Mouse (Mus musculus) lung, postnatal 0 days (tissue): ENCODE results near the gene Meis2. TPM values are rescaled to one million over a fixed set of nuclear protein-coding genes. Genes with fewer than 3 reads are reported as not detected.

Experiments
- ATAC-seq: fragments of 200-750 bp; cut with Nextera tagmentation; 2 replicates; pipeline ENCODE4 v1.8.0; 2017; ENCODE audit warnings: moderate library complexity
- DNase-seq: peaks from one replicate; pipeline ENCODE4 v3.0.0-alpha.2; 2016; ENCODE audit warnings: low spot score
- H3K27ac ChIP-seq: fragments of 300-500 bp; sonication (generic); 2 replicates; pipeline ENCODE4 v1.5.1; 2014; ENCODE audit warnings: antibody characterized with exemption, mild to moderate bottlenecking, low read length, mixed read lengths
- H3K27me3 ChIP-seq: fragments of 300-500 bp; sonication (generic); replicated peaks from 2 replicates; pipeline ENCODE4 v1.6.1; 2014; ENCODE audit warnings: low read length, mixed read lengths; ENCODE audit not compliant: insufficient read depth
- H3K36me3 ChIP-seq: fragments of 300-500 bp; sonication (generic); 2 replicates; pipeline ENCODE4 v1.6.1; 2014; ENCODE audit warnings: low read length, mixed read lengths; ENCODE audit not compliant: insufficient read depth
- H3K4me1 ChIP-seq: fragments of 300-500 bp; sonication (generic); 2 replicates; pipeline ENCODE4 v1.6.1; 2014; ENCODE audit warnings: antibody characterized with exemption, low read depth, low read length, mixed read lengths; ENCODE audit not compliant: insufficient read depth
- H3K4me2 ChIP-seq: fragments of 300-500 bp; sonication (generic); replicated peaks from 2 replicates; pipeline ENCODE4 v1.6.1; 2014; ENCODE audit warnings: low read depth, mild to moderate bottlenecking, low read length, moderate library complexity, mixed read lengths
- H3K4me3 ChIP-seq: fragments of 300-500 bp; sonication (generic); 2 replicates; pipeline ENCODE4 v1.5.1; 2014; ENCODE audit warnings: low read depth, low read length
- H3K9ac ChIP-seq: fragments of 300-500 bp; sonication (generic); replicated peaks from 2 replicates; pipeline ENCODE4 v1.6.1; 2014; ENCODE audit warnings: low read depth, mild to moderate bottlenecking
- H3K9me3 ChIP-seq: fragments of 300-500 bp; sonication (generic); 2 replicates; pipeline ENCODE4 v1.6.1; 2016; ENCODE audit warnings: low read length, mixed read lengths
- CTCF ChIP-seq: IDR thresholded peaks from 2 replicates; pipeline ENCODE4 v1.5.1; 2016; ENCODE audit warnings: antibody characterized with exemption, mild to moderate bottlenecking
- EP300 ChIP-seq: IDR thresholded peaks from 2 replicates; pipeline ENCODE4 v1.6.1; 2016; ENCODE audit warnings: antibody characterized with exemption, mild to moderate bottlenecking, control low read depth
- WGBS: fragments of 180-500 bp; shearing (Covaris S2); extraction: QIAGEN DNeasy Blood & Tissue Kit; methylation state at CpG from one replicate; pipeline ENCODE4 v1.1.7; 2014; 5-methylcytosine and 5-hydroxymethylcytosine counted together
- polyA plus RNA-seq: library from polyadenylated mRNA; unstranded; fragments of >200 nt; fragmentation: Nextera tagmentation; extraction: Ambion mirVana; gene quantifications from 2 replicates; pipeline ENCODE4 v1.2.1, GENCODE M21; 2015

The Meis2 gene
- polyA plus RNA-seq, 1 experiment from 2014 or later, result 12.0 TPM

DNA sequence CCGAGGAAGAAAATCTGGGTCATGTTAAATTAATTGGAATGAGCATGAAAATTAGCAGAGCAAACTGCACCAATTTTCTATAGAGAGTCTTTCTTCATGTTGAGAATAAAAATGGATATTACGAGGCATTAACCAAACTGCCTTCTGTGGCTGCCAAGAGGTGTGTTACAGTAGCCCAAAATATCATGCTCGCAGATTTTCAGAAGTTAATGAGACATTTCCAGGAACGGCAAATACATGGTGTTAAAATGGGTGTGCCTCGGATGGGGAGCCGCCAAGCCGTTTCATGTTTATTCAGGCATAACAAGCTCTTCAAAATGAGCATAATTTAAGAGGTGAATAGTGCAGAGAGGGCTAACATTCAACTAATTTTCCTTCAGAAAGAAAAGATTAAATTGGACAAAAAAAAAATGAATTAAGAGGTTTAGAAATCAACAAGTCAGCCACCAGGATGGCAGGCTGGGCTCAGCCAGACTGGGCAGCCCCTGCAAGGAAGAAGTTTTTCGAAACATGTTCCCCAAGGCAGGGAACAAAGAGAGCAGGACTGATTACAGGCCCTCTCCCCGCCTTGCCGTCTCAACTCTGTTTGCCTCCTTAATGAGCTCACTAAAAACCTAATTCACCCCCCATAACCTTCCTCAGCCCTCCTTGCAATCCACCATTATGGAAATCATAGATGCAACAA lies 46.7 kb downstream of the Meis2 start:
- Histone ChIP-seq H3K27me3 (no peaks in the 10 kb centered on the region), H3K9me3 (no peaks in the 10 kb centered on the region), H3K4me2 (no peak overlapping the region), H3K36me3 (no peaks in the 10 kb centered on the region), H3K4me3 (no peak overlapping the region), H3K4me1 (peaks cover 6% of the 10 kb centered on the region; the same call in 1 of the 2 replicates), H3K9ac (no peak overlapping the region), H3K27ac (no peak overlapping the region)
- 58% methylated on average over 10 of the region's 10 CpGs for WGBS
- TF ChIP-seq EP300, result no peak
- TF ChIP-seq CTCF, result no peak
- DNase-seq (no peak), ATAC-seq (no peak)

DNA sequence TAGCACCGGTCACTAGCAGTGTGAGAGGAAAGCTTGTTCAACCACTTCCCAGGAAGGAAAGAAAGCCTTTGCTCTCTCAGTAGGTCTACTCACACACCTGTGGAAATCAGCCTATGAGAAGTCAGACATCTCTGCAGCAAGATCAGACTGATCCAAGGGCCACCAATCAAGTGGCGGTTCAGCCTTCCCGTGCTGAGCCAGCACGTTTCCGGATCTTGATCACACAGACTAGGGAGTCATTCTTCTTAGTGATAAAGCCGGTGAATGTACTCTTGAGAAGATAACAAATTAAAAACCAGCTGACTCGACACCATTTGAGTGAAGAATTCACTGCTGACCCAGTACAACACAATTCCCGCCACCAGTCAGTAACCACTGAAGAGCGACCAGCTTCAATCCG lies 50.1 kb downstream of the Meis2 start:
- no peak overlapping the region for H3K4me2 ChIP-seq
- ATAC-seq, result no peak
- peaks cover under 1% of the 10 kb centered on the region; the same call in 1 of the 2 replicates for H3K4me1 ChIP-seq
- no peaks in the 10 kb centered on the region for H3K36me3 ChIP-seq
- WGBS, result 77% methylated on average over 10 of the region's 10 CpGs
- H3K4me3 ChIP-seq, result no peak overlapping the region
- no peaks in the 10 kb centered on the region for H3K9me3 ChIP-seq
- H3K27ac ChIP-seq, result no peak overlapping the region
- TF ChIP-seq EP300 (no peak), CTCF (no peak)
- H3K27me3 ChIP-seq, result no peaks in the 10 kb centered on the region
- H3K9ac ChIP-seq, result no peak overlapping the region
- no peak for DNase-seq

DNA sequence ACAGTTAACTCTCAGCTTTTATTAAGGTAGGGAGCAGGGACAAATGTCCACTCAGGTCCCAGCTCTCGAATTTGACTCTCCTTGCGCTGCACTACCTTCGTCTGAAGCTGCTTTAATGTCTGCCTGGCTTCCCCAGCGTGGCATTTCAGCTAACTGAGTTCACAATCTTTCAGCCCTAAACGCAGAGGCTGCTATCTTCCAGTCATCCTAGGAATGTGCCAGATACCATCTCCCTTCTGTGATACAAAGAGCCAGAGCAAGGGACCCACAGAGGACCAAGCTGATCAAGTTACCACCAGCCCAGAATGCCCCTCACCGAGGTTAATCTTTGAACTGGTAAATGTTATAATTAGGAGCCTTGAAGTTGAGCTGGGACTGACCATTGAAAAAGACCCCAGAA lies 55.2 kb downstream of the Meis2 start:
- Histone ChIP-seq H3K9me3 (no peaks in the 10 kb centered on the region), H3K27ac (no peak overlapping the region)

DNA sequence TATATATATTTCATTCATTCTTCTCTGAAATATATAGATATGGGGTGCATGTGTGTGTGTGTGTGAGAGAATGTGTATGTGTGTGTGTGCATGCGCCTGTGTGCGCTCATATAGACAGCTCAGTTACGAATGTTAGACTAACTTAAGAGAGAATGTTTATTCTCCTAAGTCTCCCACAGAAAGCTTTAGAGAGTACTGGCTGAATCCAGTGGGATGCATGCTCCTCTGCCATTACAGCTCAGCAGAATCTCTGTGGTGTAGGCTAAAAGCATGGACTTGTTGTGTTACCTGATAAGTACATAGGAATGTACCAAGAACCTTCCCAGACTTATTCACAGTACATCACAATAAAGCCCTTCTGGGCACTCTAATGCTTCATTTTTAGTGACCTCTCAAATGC lies 55.6 kb downstream of the Meis2 start:
- H3K4me1 ChIP-seq, result no peaks in the 10 kb centered on the region
- no peak overlapping the region for H3K4me3 ChIP-seq
- no peak for ATAC-seq
- no peaks in the 10 kb centered on the region for H3K27me3 ChIP-seq
- no peaks in the 10 kb centered on the region for H3K9me3 ChIP-seq
- no peak overlapping the region for H3K9ac ChIP-seq
- H3K4me2 ChIP-seq, result no peak overlapping the region
- H3K27ac ChIP-seq, result no peak overlapping the region
- TF ChIP-seq CTCF, result no peak
- TF ChIP-seq EP300, result no peak
- DNase-seq, result no peak
- 70% methylated on average over 3 of the region's 3 CpGs for WGBS
- H3K36me3 ChIP-seq, result no peaks in the 10 kb centered on the region

More for the DNA sequence above, 55.2 kb downstream of the Meis2 start:
- H3K27me3 ChIP-seq, result no peaks in the 10 kb centered on the region
- H3K4me2 ChIP-seq, result no peak overlapping the region
- no peak overlapping the region for H3K9ac ChIP-seq
- no peaks in the 10 kb centered on the region for H3K4me1 ChIP-seq
- ATAC-seq (no peak), DNase-seq (no peak)
- no peak for TF ChIP-seq CTCF
- TF ChIP-seq EP300, result no peak
- no peaks in the 10 kb centered on the region for H3K36me3 ChIP-seq
- no peak overlapping the region for H3K4me3 ChIP-seq
- WGBS, result 35% methylated on average over 6 of the region's 6 CpGs

DNA sequence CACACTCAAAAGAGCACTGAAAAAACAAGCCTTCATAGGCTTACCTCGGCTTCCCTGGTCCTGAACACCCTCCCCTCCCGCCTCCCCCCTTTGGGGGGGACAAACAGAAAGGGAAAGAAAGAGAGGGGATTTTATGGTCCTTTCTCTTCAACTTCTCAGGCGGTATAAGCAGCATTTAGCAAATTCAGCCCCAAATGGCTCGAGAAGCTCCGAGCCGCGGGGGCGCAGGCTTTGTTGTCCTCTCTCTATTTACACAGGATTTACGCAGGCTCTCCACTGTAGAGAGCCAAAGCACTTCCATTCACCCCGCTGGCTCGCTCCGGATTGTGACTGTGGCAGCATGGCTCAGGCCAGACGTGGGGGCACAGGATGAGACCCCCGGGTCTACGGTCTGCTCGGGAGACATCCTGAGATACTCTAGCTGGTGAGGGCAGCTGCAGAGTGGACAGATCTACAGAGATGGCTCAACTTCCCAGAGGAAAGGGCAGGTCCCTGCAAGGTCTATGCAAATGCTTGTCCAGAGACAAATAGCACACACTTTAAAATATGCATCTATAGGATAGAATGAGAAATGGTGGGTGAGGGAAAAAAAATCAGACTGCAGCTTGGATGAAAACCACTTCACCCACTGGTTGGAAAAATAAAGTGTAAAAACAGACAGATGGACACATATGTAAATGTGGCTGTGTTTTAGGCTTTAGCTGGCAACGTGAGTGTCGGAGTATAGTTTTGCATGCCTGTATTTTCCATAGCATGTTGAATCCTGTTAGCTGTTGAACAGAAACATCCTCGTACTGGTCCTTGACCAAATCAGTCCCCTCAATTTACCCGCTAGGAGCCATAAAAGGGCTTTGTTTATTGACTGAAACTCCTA lies 56.3 kb downstream of the Meis2 start:
- H3K4me1 ChIP-seq, result no peaks in the 10 kb centered on the region
- no peak for DNase-seq
- no peak overlapping the region for H3K27ac ChIP-seq
- no peaks in the 10 kb centered on the region for H3K36me3 ChIP-seq
- H3K4me2 ChIP-seq, result peak overlapping the region; percentile 45
- 0 out of 2 replicates have a peak overlapping the region, but pooled peaks have one; percentile 14 for H3K4me3 ChIP-seq
- no peaks in the 10 kb centered on the region for H3K27me3 ChIP-seq
- no peak for TF ChIP-seq CTCF
- TF ChIP-seq EP300, result no peak
- no peaks in the 10 kb centered on the region for H3K9me3 ChIP-seq
- WGBS, result 44% methylated on average over 20 of the region's 20 CpGs
- no peak for ATAC-seq
- H3K9ac ChIP-seq, result no peak overlapping the region

DNA sequence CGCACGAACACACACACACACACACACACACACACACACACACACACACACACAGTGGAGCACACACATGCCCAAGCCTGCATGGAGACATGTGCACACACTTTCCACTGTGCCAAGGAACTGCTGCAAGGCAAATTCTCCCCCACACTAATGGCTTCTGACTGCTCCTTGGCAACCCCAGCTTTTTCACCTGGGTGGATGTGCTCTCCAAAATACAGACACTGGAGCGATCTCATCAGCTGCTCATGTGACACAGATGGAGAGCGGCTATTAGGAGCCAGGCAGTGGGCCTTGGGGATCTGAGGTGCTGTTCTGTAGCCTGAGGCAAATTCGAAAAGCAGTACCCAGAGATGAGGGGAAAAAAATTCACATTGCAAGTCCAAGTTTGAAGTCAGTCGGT lies 63.3 kb downstream of the Meis2 start:
- no peak for TF ChIP-seq CTCF
- TF ChIP-seq EP300, result no peak
- no peaks in the 10 kb centered on the region for H3K27me3 ChIP-seq
- H3K9ac ChIP-seq, result no peak overlapping the region
- H3K4me3 ChIP-seq, result no peak overlapping the region
- H3K27ac ChIP-seq, result no peak overlapping the region
- no peaks in the 10 kb centered on the region for H3K9me3 ChIP-seq
- DNase-seq (no peak), ATAC-seq (no peak)
- WGBS, result 60% methylated on average over 4 of the region's 6 CpGs
- no peaks in the 10 kb centered on the region for H3K4me1 ChIP-seq
- H3K36me3 ChIP-seq, result no peaks in the 10 kb centered on the region
- H3K4me2 ChIP-seq, result no peak overlapping the region
